In the genomic region with DNA sequence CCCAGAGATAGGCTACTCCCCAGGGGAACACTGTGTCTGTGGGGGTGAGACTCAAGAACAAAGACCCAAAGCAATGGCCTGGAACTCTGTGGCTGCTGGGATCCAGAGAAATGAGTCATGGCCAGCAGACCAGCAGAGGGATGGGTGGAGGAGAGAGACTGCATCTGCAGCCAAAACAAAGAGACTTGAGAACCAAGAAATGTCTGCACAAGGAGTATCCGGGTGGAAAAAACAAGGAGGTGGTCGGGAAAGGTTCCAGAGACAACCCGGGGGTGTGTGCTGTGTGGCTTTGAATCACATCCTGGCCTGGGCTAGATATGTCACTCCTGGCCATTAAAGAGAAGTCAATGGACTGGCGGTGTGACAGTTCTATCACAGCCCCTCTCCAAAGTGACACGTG, we compare ENCODE assay signal across 14 mouse cellular contexts. TPM values are rescaled to one million over a fixed set of nuclear protein-coding genes. Genes with fewer than 3 reads are reported as not detected.
DNase-seq lines count a peak whose midpoint lies in the region; ATAC-seq and TF ChIP-seq lines count a peak whose summit lies in the region.
"Had no signal": no experiment of that assay in that cellular context is flagged by ENCODE, and none has a peak within 500 bp of the region (broad histone marks: within the 10 kb centered on the region; RNA-seq: fewer than 3 reads in every experiment).

No protein-coding gene starts in this region.

- H3K27me3 ChIP-seq in lung, postnatal 0 days (replicated peaks; ENCODE audit: insufficient read depth, low read length): no peaks in the 10 kb centered on the region
- H3K27me3 ChIP-seq in forebrain, embryonic 13.5 days: 0 out of 2 replicates have a peak, but pooled peaks cover 2% of the 10 kb centered on the region
- H3K27me3 ChIP-seq: embryonic facial prominence, embryonic 15.5 days; heart, embryonic 13.5 days; kidney, embryonic 15.5 days; stomach, embryonic 15.5 days had no signal

- 68% methylated on average over 5 of the region's 5 CpGs for WGBS in lung, postnatal 0 days
- WGBS in forebrain, embryonic 13.5 days: 90% methylated on average over 5 of the region's 5 CpGs

- H3K4me3 ChIP-seq in lung, postnatal 0 days (ENCODE audit: low read depth, low read length): no peak overlapping the region
- no peak overlapping the region for H3K4me3 ChIP-seq in forebrain, embryonic 13.5 days
- H3K4me3 ChIP-seq: embryonic facial prominence, embryonic 15.5 days; heart, embryonic 13.5 days; kidney, embryonic 15.5 days; stomach, embryonic 15.5 days had no signal

- no peak overlapping the region for H3K4me2 ChIP-seq in lung, postnatal 0 days (replicated peaks; ENCODE audit: low read depth, low read length)
- H3K4me2 ChIP-seq in forebrain, embryonic 13.5 days: no peak overlapping the region
- H3K4me2 ChIP-seq: embryonic facial prominence, embryonic 15.5 days; heart, embryonic 13.5 days; kidney, embryonic 15.5 days; stomach, embryonic 15.5 days had no signal

- no peak for TF ChIP-seq EP300 in lung, postnatal 0 days (IDR thresholded peaks at IDR 0.05)

- H3K9me3 ChIP-seq in lung, postnatal 0 days (ENCODE audit: low read length): no peaks in the 10 kb centered on the region
- peaks cover 13% of the 10 kb centered on the region for H3K9me3 ChIP-seq in forebrain, embryonic 13.5 days (replicated peaks)

- intact Hi-C loops in gastrocnemius, postnatal 14 days (cut with DNase I; ENCODE audit: low total_unique reads): no loop called here

- no peaks in the 10 kb centered on the region for H3K36me3 ChIP-seq in lung, postnatal 0 days (ENCODE audit: insufficient read depth, low read length)
- no peaks in the 10 kb centered on the region for H3K36me3 ChIP-seq in forebrain, embryonic 13.5 days (ENCODE audit: poor library complexity, severe bottlenecking)
- H3K36me3 ChIP-seq: embryonic facial prominence, embryonic 15.5 days; heart, embryonic 13.5 days; kidney, embryonic 15.5 days; stomach, embryonic 15.5 days had no signal

- no peaks in the 10 kb centered on the region for H3K4me1 ChIP-seq in lung, postnatal 0 days (ENCODE audit: insufficient read depth, low read depth, low read length)
- H3K4me1 ChIP-seq in forebrain, embryonic 13.5 days: 0 out of 2 replicates have a peak, but pooled peaks cover 3% of the 10 kb centered on the region
- H3K4me1 ChIP-seq: heart, embryonic 13.5 days; stomach, embryonic 15.5 days had no signal

- no peak for TF ChIP-seq CTCF in lung, postnatal 0 days (IDR thresholded peaks at IDR 0.05)

- DNase-seq in left cerebral cortex, adult 18-20 months (ENCODE audit: low spot score in 2 of 2): peak; percentile 27 to 53
- DNase-seq in left cerebral cortex, adult 11 months (ENCODE audit: low spot score): no peak
- DNase-seq in Muller cell, postnatal 12 days (ENCODE audit: inconsistent ontology term): peak; percentile 91
- DNase-seq in gastrocnemius, postnatal 14 days: peak; percentile 66
- peak; percentile 33 for DNase-seq in lung, postnatal 0 days (ENCODE audit: low spot score)
- DNase-seq in cerebellum, adult 11-12 months: no peak
- DNase-seq: liver, postnatal 0 days had no signal

- no peak overlapping the region for H3K9ac ChIP-seq in lung, postnatal 0 days (replicated peaks; ENCODE audit: low read depth)
- no peak overlapping the region for H3K9ac ChIP-seq in forebrain, embryonic 13.5 days
- H3K9ac ChIP-seq: embryonic facial prominence, embryonic 15.5 days; heart, embryonic 13.5 days; kidney, embryonic 15.5 days; liver, postnatal 0 days; stomach, embryonic 15.5 days had no signal

- peak; percentile 57 for ATAC-seq in lung, postnatal 0 days
- no peak for ATAC-seq in erythroblast, adult 5-6 weeks (replicated peaks; ENCODE audit: low FRiP score, poor library complexity, severe bottlenecking)
- no peak for ATAC-seq in forebrain, embryonic 13.5 days
- ATAC-seq: activated CD4-positive, CD25-positive, alpha-beta regulatory T cell, adult 4 months; liver, postnatal 0 days had no signal

- no peak overlapping the region for H3K27ac ChIP-seq in lung, postnatal 0 days (ENCODE audit: low read length)
- H3K27ac ChIP-seq in forebrain, embryonic 13.5 days: no peak overlapping the region
- H3K27ac ChIP-seq: embryonic facial prominence, embryonic 15.5 days; heart, embryonic 13.5 days; kidney, embryonic 15.5 days; stomach, embryonic 15.5 days had no signal

RNA-seq across cellular contexts. Expression of a gene that starts 15.8 kb away (rescaled TPM):
- 100 to 1,000 TPM; 198 to 207 TPM for total RNA-seq in left cerebral cortex, adult 18-20 months (2021)
- total RNA-seq in gastrocnemius, postnatal 14 days (2021): 100 to 1,000 TPM; 434 to 465 TPM
- 474 and 487 TPM in 2 replicates for polyA plus RNA-seq in lung, postnatal 0 days (2015; fragmentation: Nextera tagmentation; extraction: Ambion mirVana)
- 103 and 127 TPM in 2 replicates for total RNA-seq in erythroblast, adult 5-6 weeks (2015; ENCODE audit: low replicate concordance)
- total RNA-seq in erythroblast, adult 5-6 weeks (2017; ENCODE audit: low replicate concordance): 36.6 and 91.7 TPM in 2 replicates
- polyA plus RNA-seq in forebrain, embryonic 13.5 days (2015; fragmentation: Nextera tagmentation; extraction: Ambion mirVana): 429 and 523 TPM in 2 replicates

RNA-seq across cellular contexts. Expression of a gene that starts 45.9 kb away (rescaled TPM):
- total RNA-seq in left cerebral cortex, adult 18-20 months (2021): 100 to 1,000 TPM; 302 to 316 TPM
- 100 to 1,000 TPM; 590 to 617 TPM for total RNA-seq in gastrocnemius, postnatal 14 days (2021)
- polyA plus RNA-seq in lung, postnatal 0 days (2015; fragmentation: Nextera tagmentation; extraction: Ambion mirVana): 401 and 408 TPM in 2 replicates
- 128 and 139 TPM in 2 replicates for total RNA-seq in erythroblast, adult 5-6 weeks (2015; ENCODE audit: low replicate concordance)
- total RNA-seq in erythroblast, adult 5-6 weeks (2017; ENCODE audit: low replicate concordance): 29.7 and 37.6 TPM in 2 replicates
- 309 TPM in 2 replicates for polyA plus RNA-seq in forebrain, embryonic 13.5 days (2015; fragmentation: Nextera tagmentation; extraction: Ambion mirVana)

RNA-seq across cellular contexts. Expression of a gene that starts 54.0 kb away (rescaled TPM):
- total RNA-seq in left cerebral cortex, adult 18-20 months (2021): 10 to 100 TPM; 62.6 to 66.6 TPM
- 10 to 100 TPM; 32.2 to 39.6 TPM for total RNA-seq in gastrocnemius, postnatal 14 days (2021)
- polyA plus RNA-seq in lung, postnatal 0 days (2015; fragmentation: Nextera tagmentation; extraction: Ambion mirVana): 141 and 151 TPM in 2 replicates
- total RNA-seq in erythroblast, adult 5-6 weeks (2015; ENCODE audit: low replicate concordance): not detected in 2 replicates
- not detected in 2 replicates for total RNA-seq in erythroblast, adult 5-6 weeks (2017; ENCODE audit: low replicate concordance)
- polyA plus RNA-seq in forebrain, embryonic 13.5 days (2015; fragmentation: Nextera tagmentation; extraction: Ambion mirVana): 12.5 and 17.1 TPM in 2 replicates

Comparison
In these comparisons a context has a peak if more than half of its experiments do, and no peak if none do; other contexts are left out.
1. DNase-seq: peak in left cerebral cortex, adult 18-20 months (2 of 2), Muller cell, postnatal 12 days (single experiment), gastrocnemius, postnatal 14 days (single experiment) and lung, postnatal 0 days (single experiment); none in left cerebral cortex, adult 11 months (single experiment) and cerebellum, adult 11-12 months (single experiment).
2. RNA of a gene that starts 54.0 kb away (total RNA-seq): 62.6 to 66.6 TPM in left cerebral cortex, adult 18-20 months and 32.2 to 39.6 TPM in gastrocnemius, postnatal 14 days; not detected in erythroblast, adult 5-6 weeks; every median in the first group is over 10 times any median in the second.